Mouse (Mus musculus) retina, postnatal 1 day (tissue): ENCODE measurements around the gene Mrps15.

Experiments
- DNase-seq: peaks from one replicate; pipeline ENCODE4 v3.0.0-alpha.2; 2012

Mrps15 gene

GRCm38 (mm10) chr4:126046851-126047585, at the start of gene Mrps15:
Mrps15 (plus strand) TSS chr4:126046925.
- peak; percentile 92 for DNase-seq

GRCm38 (mm10) chr4:125997826-125998225, 48.9 kb upstream of the Mrps15 start:
- no peak for DNase-seq

GRCm38 (mm10) chr4:126001311-126002199, 45.2 kb upstream of the Mrps15 start:
- DNase-seq, result no peak

GRCm38 (mm10) chr4:126017676-126018332, 28.9 kb upstream of the Mrps15 start:
- DNase-seq, result no peak

GRCm38 (mm10) chr4:126018966-126019538, 27.7 kb upstream of the Mrps15 start:
- DNase-seq, result no peak

GRCm38 (mm10) chr4:126024303-126024900, 22.3 kb upstream of the Mrps15 start, which contains the start of gene Csf3r:
Csf3r (plus strand) TSS chr4:126024550.
- DNase-seq, result no peak

GRCm38 (mm10) chr4:126025801-126026200, 20.9 kb upstream of the Mrps15 start:
- DNase-seq, result no peak

- DNase-seq, result no peak
Measured at GRCm38 (mm10) chr4:126027980-126028379, 18.7 kb upstream of the Mrps15 start.

GRCm38 (mm10) chr4:126029042-126029441, 17.7 kb upstream of the Mrps15 start:
- DNase-seq, result no peak

GRCm38 (mm10) chr4:126030705-126031104, 16.0 kb upstream of the Mrps15 start:
- DNase-seq, result no peak

- DNase-seq, result no peak
Measured at GRCm38 (mm10) chr4:126035413-126035812, 11.3 kb upstream of the Mrps15 start.

- DNase-seq, result no peak
Measured at GRCm38 (mm10) chr4:126051617-126052016, 4.9 kb downstream of the Mrps15 start.

GRCm38 (mm10) chr4:126057207-126058133, 10.7 kb downstream of the Mrps15 start:
- no peak for DNase-seq

GRCm38 (mm10) chr4:126058134-126058996, 11.6 kb downstream of the Mrps15 start, which contains the start of gene Oscp1:
Oscp1 (plus strand) TSS chr4:126058565.
- peak; percentile 97 for DNase-seq

- no peak for DNase-seq
Measured at GRCm38 (mm10) chr4:126058997-126059362, 12.3 kb downstream of the Mrps15 start.

GRCm38 (mm10) chr4:126062856-126063255, 16.1 kb downstream of the Mrps15 start:
- DNase-seq, result no peak

GRCm38 (mm10) chr4:126065241-126065640, 18.5 kb downstream of the Mrps15 start:
- DNase-seq, result no peak

- DNase-seq, result no peak
Measured at GRCm38 (mm10) chr4:126067401-126068077, 20.8 kb downstream of the Mrps15 start.

- no peak for DNase-seq
Measured at GRCm38 (mm10) chr4:126068842-126069241, 22.1 kb downstream of the Mrps15 start.

GRCm38 (mm10) chr4:126077833-126078232, 31.1 kb downstream of the Mrps15 start:
- no peak for DNase-seq
